Mouse (Mus musculus) intestine, postnatal 0 days (tissue): ENCODE measurements around the gene Zdhhc4. TPM values are rescaled to one million over a fixed set of nuclear protein-coding genes. Genes with fewer than 3 reads are reported as not detected.

Source experiments
- ATAC-seq: fragments of 200-750 bp; cut with Nextera tagmentation; 2 replicates; pipeline ENCODE4 v1.8.0; 2017; ENCODE audit warnings: mild to moderate bottlenecking, moderate TSS enrichment, moderate library complexity
- H3K27ac ChIP-seq: fragments of 300-500 bp; sonication (generic); 2 replicates; pipeline ENCODE4 v1.5.1; 2014; ENCODE audit warnings: mild to moderate bottlenecking, low read depth, low read length, moderate library complexity
- H3K27me3 ChIP-seq: fragments of 300-500 bp; sonication (generic); replicated peaks from 2 replicates; pipeline ENCODE4 v1.6.1; 2014; ENCODE audit warnings: low read length, mixed read lengths; ENCODE audit not compliant: control insufficient read depth, insufficient read depth
- H3K36me3 ChIP-seq: fragments of 300-500 bp; sonication (generic); 2 replicates; pipeline ENCODE4 v1.6.1; 2014; ENCODE audit warnings: mild to moderate bottlenecking, moderate library complexity; ENCODE audit not compliant: control insufficient read depth, insufficient read depth
- H3K4me1 ChIP-seq: fragments of 300-500 bp; sonication (generic); replicated peaks from 2 replicates; pipeline ENCODE4 v1.6.1; 2014; ENCODE audit warnings: antibody characterized with exemption, low read length, mixed read lengths; ENCODE audit not compliant: control insufficient read depth, insufficient read depth
- H3K4me2 ChIP-seq: fragments of 300-500 bp; sonication (generic); replicated peaks from 2 replicates; pipeline ENCODE4 v1.6.1; 2014; ENCODE audit warnings: low read depth, mild to moderate bottlenecking, moderate library complexity
- H3K4me3 ChIP-seq: fragments of 300-500 bp; sonication (generic); 2 replicates; pipeline ENCODE4 v1.5.1; 2014; ENCODE audit warnings: low read depth, low read length
- H3K9ac ChIP-seq: fragments of 300-500 bp; sonication (generic); 2 replicates; pipeline ENCODE4 v1.6.1; 2014; ENCODE audit warnings: mild to moderate bottlenecking, low read depth, low read length
- H3K9me3 ChIP-seq: fragments of 300-500 bp; sonication (generic); 2 replicates; pipeline ENCODE4 v1.6.1; 2016; ENCODE audit warnings: mixed run types; ENCODE audit not compliant: control insufficient read depth
- CTCF ChIP-seq: sonication (generic); IDR thresholded peaks from 2 replicates; pipeline ENCODE4 v1.5.1; 2016; ENCODE audit warnings: low read depth, mild to moderate bottlenecking, control low read depth, antibody characterized with exemption, moderate library complexity
- WGBS: fragments of 180-500 bp; shearing (Covaris S2); extraction: QIAGEN DNeasy Blood & Tissue Kit; methylation state at CpG from one replicate; pipeline ENCODE4 v1.1.7; 2014; 5-methylcytosine and 5-hydroxymethylcytosine counted together
- polyA plus RNA-seq: library from polyadenylated mRNA; unstranded; fragments of >200 nt; fragmentation: Nextera tagmentation; extraction: Ambion mirVana; gene quantifications from 2 replicates; pipeline ENCODE4 v1.2.1, GENCODE M21; 2015

Gene Zdhhc4
- polyA plus RNA-seq, 1 experiment from 2014 or later, result 46.5 TPM

GRCm38 (mm10) chr5:143301296-143301695, 27.8 kb downstream of the Zdhhc4 start:
- ATAC-seq, result no peak
- peak; percentile 66 for TF ChIP-seq CTCF
- Histone ChIP-seq H3K27ac (no peak overlapping the region), H3K36me3 (peaks cover 45% of the 10 kb centered on the region), H3K4me2 (no peak overlapping the region), H3K9ac (no peak overlapping the region), H3K4me3 (no peak overlapping the region), H3K9me3 (no peaks in the 10 kb centered on the region), H3K27me3 (no peaks in the 10 kb centered on the region), H3K4me1 (no peaks in the 10 kb centered on the region)
- 74% methylated on average over 8 of the region's 8 CpGs for WGBS

GRCm38 (mm10) chr5:143299686-143300085, 29.4 kb downstream of the Zdhhc4 start:
- 90% methylated on average over 4 of the region's 4 CpGs for WGBS
- no peaks in the 10 kb centered on the region for H3K9me3 ChIP-seq
- no peaks in the 10 kb centered on the region for H3K4me1 ChIP-seq
- H3K9ac ChIP-seq, result no peak overlapping the region
- H3K27ac ChIP-seq, result no peak overlapping the region
- peaks cover 31% of the 10 kb centered on the region for H3K36me3 ChIP-seq
- no peaks in the 10 kb centered on the region for H3K27me3 ChIP-seq
- TF ChIP-seq CTCF, result peak; percentile 82
- no peak overlapping the region for H3K4me2 ChIP-seq
- no peak for ATAC-seq
- no peak overlapping the region for H3K4me3 ChIP-seq

- Histone ChIP-seq H3K4me3 (no peak overlapping the region), H3K27ac (no peak overlapping the region), H3K4me1 (no peaks in the 10 kb centered on the region), H3K36me3 (peaks cover 26% of the 10 kb centered on the region), H3K27me3 (peaks cover 11% of the 10 kb centered on the region), H3K9ac (no peak overlapping the region), H3K4me2 (no peak overlapping the region), H3K9me3 (no peaks in the 10 kb centered on the region)
- no peak for ATAC-seq
- 91% methylated on average over 7 of the region's 7 CpGs for WGBS
- peak; percentile 51 for TF ChIP-seq CTCF
Observed at GRCm38 (mm10) chr5:143298391-143298790, 30.7 kb downstream of the Zdhhc4 start.

- Histone ChIP-seq H3K36me3 (peaks cover 26% of the 10 kb centered on the region), H3K27me3 (peaks cover 15% of the 10 kb centered on the region), H3K27ac (no peak overlapping the region), H3K4me1 (no peaks in the 10 kb centered on the region), H3K9me3 (no peaks in the 10 kb centered on the region), H3K9ac (no peak overlapping the region), H3K4me2 (no peak overlapping the region), H3K4me3 (no peak overlapping the region)
- ATAC-seq, result no peak
- WGBS, result 84% methylated on average over 9 of the region's 9 CpGs
- no peak for TF ChIP-seq CTCF
Observed at GRCm38 (mm10) chr5:143297986-143298385, 31.1 kb downstream of the Zdhhc4 start.

GRCm38 (mm10) chr5:143295330-143295729, 33.7 kb downstream of the Zdhhc4 start:
- no peak overlapping the region for H3K9ac ChIP-seq
- H3K36me3 ChIP-seq, result peaks cover 10% of the 10 kb centered on the region
- WGBS, result 78% methylated on average over 2 of the region's 2 CpGs
- no peak overlapping the region for H3K4me2 ChIP-seq
- H3K27ac ChIP-seq, result no peak overlapping the region
- no peaks in the 10 kb centered on the region for H3K4me1 ChIP-seq
- H3K27me3 ChIP-seq, result peaks cover 41% of the 10 kb centered on the region
- H3K4me3 ChIP-seq, result no peak overlapping the region
- ATAC-seq, result no peak
- no peak for TF ChIP-seq CTCF
- no peaks in the 10 kb centered on the region for H3K9me3 ChIP-seq

GRCm38 (mm10) chr5:143294862-143295261, 34.2 kb downstream of the Zdhhc4 start:
- 92% methylated on average over 3 of the region's 3 CpGs for WGBS
- TF ChIP-seq CTCF, result peak; percentile 57
- Histone ChIP-seq H3K4me1 (no peaks in the 10 kb centered on the region), H3K27me3 (peaks cover 42% of the 10 kb centered on the region), H3K4me3 (no peak overlapping the region), H3K9ac (no peak overlapping the region), H3K4me2 (no peak overlapping the region), H3K9me3 (no peaks in the 10 kb centered on the region), H3K27ac (no peak overlapping the region), H3K36me3 (peaks cover 5% of the 10 kb centered on the region; the same call in 1 of the 2 replicates)
- ATAC-seq, result no peak

GRCm38 (mm10) chr5:143293404-143293803, 35.7 kb downstream of the Zdhhc4 start, which contains the start of gene Zfp853:
TSS of gene Zfp853 (minus strand) at chr5:143293623.
- Histone ChIP-seq H3K4me1 (no peaks in the 10 kb centered on the region), H3K9ac (no peak within 1 kb of the TSS), H3K27ac (no peak within 1 kb of the TSS), H3K9me3 (no peaks in the 10 kb centered on the region), H3K4me2 (peak within 1 kb of the TSS; percentile 62), H3K4me3 (peak within 1 kb of the TSS; percentile 34), H3K36me3 (no peaks in the 10 kb centered on the region), H3K27me3 (peaks cover 55% of the 10 kb centered on the region)
- no peak for ATAC-seq
- WGBS, result 7% methylated on average over 28 of the region's 38 CpGs
- TF ChIP-seq CTCF, result no peak
